8 mouse cellular contexts compared by ENCODE assay signal in the genomic region with DNA sequence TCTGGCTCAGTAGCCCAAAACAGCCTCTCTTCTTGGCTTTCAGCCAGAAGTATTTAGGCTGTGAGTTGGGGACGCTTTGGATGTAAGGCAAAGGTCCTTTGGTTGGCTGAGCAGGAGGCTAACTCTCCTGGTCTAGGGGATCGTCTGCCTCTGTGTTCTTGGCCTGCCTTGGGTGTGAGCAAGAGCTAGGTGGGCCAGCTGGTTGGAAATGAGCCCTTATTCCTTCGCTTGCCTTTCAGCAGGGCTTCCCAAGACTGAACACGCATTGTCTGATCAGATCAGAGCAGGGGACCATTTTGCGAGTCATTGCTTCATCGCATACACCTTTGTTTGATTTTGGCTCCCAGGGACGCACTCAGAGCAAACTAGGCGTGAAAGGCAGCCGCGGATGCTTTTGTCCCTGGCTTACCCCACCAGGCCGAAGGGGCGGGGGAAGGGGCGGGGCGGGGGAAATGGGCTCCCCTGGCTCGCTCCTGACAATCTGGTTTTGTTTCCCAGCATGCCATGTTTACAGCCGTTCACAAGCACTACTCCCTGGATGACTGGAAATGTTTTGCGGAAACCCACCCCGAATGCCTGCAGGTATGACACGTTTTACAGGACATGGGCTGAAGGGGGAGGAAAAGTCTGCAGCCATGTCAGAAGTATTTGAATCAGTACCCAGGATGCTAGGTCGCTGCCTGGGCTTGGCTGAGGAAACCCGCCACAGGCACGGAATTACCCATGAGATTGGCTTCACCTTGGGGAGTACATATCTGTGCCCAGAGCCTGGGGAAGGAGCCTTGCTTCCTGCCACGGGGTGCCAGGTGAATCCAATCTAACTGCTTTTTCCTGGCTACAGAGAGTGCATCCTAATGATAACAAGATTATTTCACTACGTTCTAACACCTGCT. TPM values are rescaled to one million over a fixed set of nuclear protein-coding genes. Genes with fewer than 3 reads are reported as not detected.
DNase-seq lines count a peak whose midpoint lies in the region; ATAC-seq and TF ChIP-seq lines count a peak whose summit lies in the region.

No protein-coding gene starts in this region.

- 4% methylated on average over 24 of the region's 24 CpGs for WGBS in embryonic facial prominence, embryonic 13.5 days
- 2% methylated on average over 24 of the region's 24 CpGs for WGBS in hindbrain, embryonic 15.5 days
- 43% methylated on average over 24 of the region's 24 CpGs for WGBS in liver, embryonic 12.5 days (ENCODE audit: insufficient replicate concordance)

- no peak for TF ChIP-seq CTCF in layer of hippocampus, adult 2 months (conservative IDR thresholded peaks at IDR 0.05)

- H3K27ac ChIP-seq in layer of hippocampus, adult 2 months, result no peak overlapping the region
- peak overlapping the region; percentile 60 for H3K27ac ChIP-seq in embryonic facial prominence, embryonic 13.5 days
- peak overlapping the region; percentile 74 for H3K27ac ChIP-seq in hindbrain, embryonic 15.5 days (replicated peaks)
- H3K27ac ChIP-seq in liver, embryonic 12.5 days, result peak overlapping the region; percentile 95

- DNase-seq in layer of hippocampus, adult 2 months (ENCODE audit: low spot score in 2 of 2), result no peak
- DNase-seq in layer of hippocampus, adult 9-11 months, result no peak
- DNase-seq in retina, embryonic 14.5 days (ENCODE audit: low spot score), result peak; percentile 66
- no peak for DNase-seq in layer of hippocampus, adult 9-10 months (ENCODE audit: low spot score)

- peak overlapping the region; percentile 58 for H3K4me2 ChIP-seq in embryonic facial prominence, embryonic 13.5 days
- H3K4me2 ChIP-seq in hindbrain, embryonic 15.5 days, result peak overlapping the region; percentile 58
- peak overlapping the region; percentile 80 for H3K4me2 ChIP-seq in liver, embryonic 12.5 days

- H3K36me3 ChIP-seq in embryonic facial prominence, embryonic 13.5 days, result no peaks in the 10 kb centered on the region
- no peaks in the 10 kb centered on the region for H3K36me3 ChIP-seq in hindbrain, embryonic 15.5 days
- H3K36me3 ChIP-seq in liver, embryonic 12.5 days, result peaks cover 88% of the 10 kb centered on the region

- peak; percentile 46; the same call in 1 of the 2 replicates for ATAC-seq in embryonic facial prominence, embryonic 13.5 days (ENCODE audit: insufficient number of reproducible peaks, insufficient read depth, low FRiP score, low TSS enrichment, low read depth)
- ATAC-seq in hindbrain, embryonic 15.5 days (ENCODE audit: low FRiP score, low read depth), result peak; percentile 67
- no peak for ATAC-seq in liver, embryonic 12.5 days
- ATAC-seq in megakaryocyte-erythroid progenitor cell, adult 5-6 weeks (replicated peaks; ENCODE audit: low FRiP score, low TSS enrichment, poor library complexity, severe bottlenecking), result no peak

- H3K27me3 ChIP-seq in embryonic facial prominence, embryonic 13.5 days, result no peaks in the 10 kb centered on the region
- H3K27me3 ChIP-seq in hindbrain, embryonic 15.5 days, result no peaks in the 10 kb centered on the region
- no peaks in the 10 kb centered on the region for H3K27me3 ChIP-seq in liver, embryonic 12.5 days (replicated peaks)

- peaks cover 54% of the 10 kb centered on the region for H3K4me1 ChIP-seq in embryonic facial prominence, embryonic 13.5 days
- H3K4me1 ChIP-seq in hindbrain, embryonic 15.5 days (replicated peaks), result peaks cover 30% of the 10 kb centered on the region
- peaks cover 99% of the 10 kb centered on the region for H3K4me1 ChIP-seq in liver, embryonic 12.5 days

- H3K4me3 ChIP-seq in layer of hippocampus, adult 2 months, result 0 out of 2 replicates have a peak overlapping the region, but pooled peaks have one; percentile 0
- peak overlapping the region; percentile 33 for H3K4me3 ChIP-seq in embryonic facial prominence, embryonic 13.5 days
- peak overlapping the region; percentile 29 for H3K4me3 ChIP-seq in hindbrain, embryonic 15.5 days
- no peak overlapping the region for H3K4me3 ChIP-seq in liver, embryonic 12.5 days

- peak overlapping the region; percentile 62 for H3K9ac ChIP-seq in embryonic facial prominence, embryonic 13.5 days
- peak overlapping the region; percentile 35 for H3K9ac ChIP-seq in hindbrain, embryonic 15.5 days
- peak overlapping the region; percentile 42 for H3K9ac ChIP-seq in liver, embryonic 12.5 days

- H3K9me3 ChIP-seq in embryonic facial prominence, embryonic 13.5 days, result no peaks in the 10 kb centered on the region
- no peaks in the 10 kb centered on the region for H3K9me3 ChIP-seq in hindbrain, embryonic 15.5 days
- no peaks in the 10 kb centered on the region for H3K9me3 ChIP-seq in liver, embryonic 12.5 days (replicated peaks)

RNA-seq across cellular contexts. Expression of gene Gmpr, which starts 9.5 kb away (rescaled TPM):
- total RNA-seq in layer of hippocampus, adult 2 months (2021), result 10 to 100 TPM; 63.7 to 66.9 TPM
- polyA plus RNA-seq in embryonic facial prominence, embryonic 13.5 days (2015; fragmentation: Nextera tagmentation; extraction: Ambion mirVana), result 27.7 and 36.9 TPM in 2 replicates
- 35.5 and 36.0 TPM in 2 replicates for polyA plus RNA-seq in hindbrain, embryonic 15.5 days (2015; fragmentation: Nextera tagmentation; extraction: Ambion mirVana)
- 364 and 366 TPM in 2 replicates for polyA plus RNA-seq in liver, embryonic 12.5 days (2016; fragmentation: Nextera tagmentation; extraction: Ambion mirVana)
- total RNA-seq in megakaryocyte-erythroid progenitor cell, adult 5-6 weeks (2014; fragmentation: Nextera tagmentation), result 1.9 and 7.8 TPM in 2 replicates
- total RNA-seq in megakaryocyte-erythroid progenitor cell, adult 5-6 weeks (2017), result 2.4 and 9.6 TPM in 2 replicates

Comparison
In these comparisons a context has a peak if more than half of its experiments do, and no peak if none do; other contexts are left out.
1. ATAC-seq: peak in embryonic facial prominence, embryonic 13.5 days (single experiment) and hindbrain, embryonic 15.5 days (single experiment); none in liver, embryonic 12.5 days (single experiment) and megakaryocyte-erythroid progenitor cell, adult 5-6 weeks (single experiment).
2. Peak in every context shown above with its lines, with median percentiles within 50 percentile points of each other: H3K4me2 ChIP-seq and H3K9ac ChIP-seq.